Mouse (Mus musculus) E14TG2a.4 (cell line): ENCODE results near the gene Ascc1.

ENCODE experiments used
- H3K27me3 ChIP-seq: 2 replicates; pipeline ENCODE4 v1.6.1; 2014; ENCODE audit warnings: low read length, control low read depth; ENCODE audit not compliant: insufficient read depth
- H3K36me3 ChIP-seq: 2 replicates; pipeline ENCODE4 v1.6.1; 2014; ENCODE audit warnings: low read length, control low read depth; ENCODE audit not compliant: insufficient read depth
- H3K4me1 ChIP-seq: replicated peaks from 2 replicates; pipeline ENCODE4 v1.6.1; 2014; ENCODE audit warnings: low read depth, low read length, control low read depth
- H3K4me3 ChIP-seq: replicated peaks from 2 replicates; pipeline ENCODE4 v1.5.1; 2014; ENCODE audit warnings: mild to moderate bottlenecking, low read length
- H3K9me3 ChIP-seq: 2 replicates; pipeline ENCODE4 v1.6.1; 2014; ENCODE audit warnings: low read length, control low read depth
- CTCF ChIP-seq: conservative IDR thresholded peaks from 2 replicates; pipeline ENCODE4 v1.5.1; 2014; ENCODE audit warnings: low read length
- NANOG ChIP-seq: IDR thresholded peaks from 2 replicates; pipeline ENCODE4 v1.6.1; 2014; ENCODE audit warnings: borderline replicate concordance, low read length, mixed read lengths
- POU5F1 ChIP-seq: IDR thresholded peaks from 2 replicates; pipeline ENCODE4 v1.6.1; 2014; ENCODE audit warnings: low read length, borderline replicate concordance

Ascc1 gene

DNA sequence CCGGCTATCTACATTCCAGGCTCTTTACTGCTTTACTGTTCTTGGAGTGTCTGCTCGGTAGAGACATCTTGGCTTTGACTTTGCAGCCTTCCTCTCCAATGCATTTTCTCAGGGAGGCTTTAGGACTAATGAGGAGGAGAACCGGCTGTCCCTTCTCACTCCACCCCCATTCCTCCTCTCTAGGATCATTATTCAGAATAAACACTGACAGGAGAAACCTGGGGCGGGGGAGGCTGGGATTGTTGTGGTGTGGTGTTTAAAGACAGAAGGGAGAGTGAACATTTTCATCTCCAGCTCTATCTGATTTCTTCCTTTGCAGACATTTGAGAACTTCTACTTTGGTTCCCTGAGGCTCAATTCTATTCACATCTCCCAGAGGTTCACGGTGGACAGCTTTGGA is 95.2 kb downstream of the Ascc1 start:
- Histone ChIP-seq H3K36me3 (peaks cover 19% of the 10 kb centered on the region), H3K27me3 (no peaks in the 10 kb centered on the region), H3K9me3 (no peaks in the 10 kb centered on the region), H3K4me1 (no peaks in the 10 kb centered on the region), H3K4me3 (no peak overlapping the region)
- TF ChIP-seq POU5F1 (no peak), NANOG (no peak), CTCF (no peak)

DNA sequence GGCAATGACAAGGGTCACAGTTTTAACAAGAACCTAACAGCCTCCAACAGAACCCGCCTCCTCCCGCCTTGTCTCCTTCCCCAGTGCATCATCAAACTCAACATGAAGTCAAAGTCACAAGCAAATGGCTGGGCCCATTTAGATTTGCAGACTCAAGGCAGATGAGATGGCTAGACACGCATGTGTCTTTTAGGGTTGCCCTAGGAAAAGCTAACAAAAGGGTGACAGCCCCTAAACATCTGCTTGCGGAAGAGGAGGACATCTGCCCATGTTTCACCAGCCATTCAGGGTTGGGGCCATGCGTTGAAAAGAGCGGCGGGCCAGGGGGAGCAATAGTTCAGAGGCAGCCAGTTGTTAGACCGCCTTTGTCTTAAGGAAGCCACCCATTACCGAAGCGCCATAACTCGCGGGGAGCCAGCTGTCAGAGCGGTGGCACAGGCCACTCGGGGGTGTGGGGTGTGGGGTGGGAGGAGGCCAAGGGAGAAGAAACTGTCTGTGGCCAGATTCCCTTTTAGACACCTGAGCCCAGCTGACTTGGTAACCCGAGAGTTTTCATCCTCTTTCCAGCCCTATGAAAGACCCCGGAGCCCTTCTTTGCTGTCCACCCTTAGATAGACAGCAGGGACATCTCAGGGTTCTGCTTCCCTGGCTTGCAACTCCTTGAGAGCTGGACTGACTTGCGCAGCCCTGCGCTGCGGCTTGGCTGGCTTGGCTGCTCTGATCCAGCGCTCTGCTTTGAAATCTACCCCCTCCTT is 103.0 kb downstream of the Ascc1 start:
- Histone ChIP-seq H3K36me3 (no peaks in the 10 kb centered on the region), H3K27me3 (peaks cover 64% of the 10 kb centered on the region), H3K4me3 (peak overlapping the region; percentile 79), H3K4me1 (peaks cover 41% of the 10 kb centered on the region), H3K9me3 (no peaks in the 10 kb centered on the region)
- TF ChIP-seq CTCF (no peak), NANOG (no peak), POU5F1 (no peak)

DNA sequence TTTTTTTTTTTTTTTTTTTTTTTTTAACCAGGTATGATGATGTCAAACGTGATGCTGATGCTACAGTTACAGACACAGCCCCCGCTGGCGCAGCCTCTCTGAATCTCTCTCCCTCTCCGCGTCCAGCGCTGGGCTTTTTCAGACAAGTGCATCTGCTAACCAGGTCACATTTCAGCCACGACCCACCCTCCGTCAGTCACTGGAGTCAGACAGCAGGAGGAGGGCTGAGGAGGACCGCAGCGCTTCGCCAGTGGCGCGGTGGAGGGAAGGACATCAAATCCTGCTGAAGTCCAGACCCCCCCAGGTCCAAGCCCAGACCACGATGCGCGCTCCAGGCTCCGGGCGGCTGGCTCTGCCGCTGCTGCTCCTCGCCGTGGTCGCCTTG is 103.5 kb downstream of the Ascc1 start, which contains the start of gene Spock2:
Gene Spock2, plus strand, starts transcription at position 74 of the 385 bp plus-strand sequence.
- peaks cover 41% of the 10 kb centered on the region for H3K4me1 ChIP-seq
- no peaks in the 10 kb centered on the region for H3K36me3 ChIP-seq
- H3K4me3 ChIP-seq = peak within 1 kb of the TSS; percentile 79
- TF ChIP-seq POU5F1 = no peak
- peaks cover 69% of the 10 kb centered on the region for H3K27me3 ChIP-seq
- H3K9me3 ChIP-seq = no peaks in the 10 kb centered on the region

DNA sequence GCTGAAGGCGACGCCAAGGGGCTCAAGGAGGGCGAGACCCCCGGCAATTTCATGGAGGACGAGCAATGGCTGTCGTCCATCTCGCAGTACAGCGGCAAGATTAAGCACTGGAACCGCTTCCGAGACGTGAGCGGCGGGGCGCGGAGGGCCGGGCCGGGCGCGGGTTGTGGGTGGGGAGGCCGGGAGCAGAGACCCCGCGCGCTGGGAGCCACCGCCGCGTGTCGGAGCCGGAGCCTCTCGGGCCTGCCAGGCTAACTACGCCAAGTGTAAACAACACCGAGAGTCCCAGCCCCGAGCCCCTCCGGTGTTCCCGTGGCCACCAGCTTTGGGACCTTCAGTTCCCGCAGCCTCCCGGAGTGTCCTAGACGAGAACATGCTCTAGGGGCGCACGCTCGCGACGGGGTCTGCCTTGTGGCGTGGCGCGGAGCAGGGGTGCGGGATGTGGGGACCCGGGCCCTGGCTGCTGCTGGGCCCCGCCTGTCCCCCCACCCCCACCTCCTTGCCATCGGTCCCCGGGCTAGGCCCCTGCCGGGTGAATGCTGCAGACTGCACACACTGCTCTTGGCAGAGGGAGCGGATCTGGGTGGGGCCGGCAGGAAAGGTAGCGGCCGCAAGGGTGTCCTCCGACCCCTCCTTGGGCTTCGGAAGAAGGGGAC is 104.1 kb downstream of the Ascc1 start:
- H3K4me1 ChIP-seq = peaks cover 41% of the 10 kb centered on the region
- no peak for TF ChIP-seq NANOG
- no peaks in the 10 kb centered on the region for H3K36me3 ChIP-seq
- H3K27me3 ChIP-seq = peaks cover 74% of the 10 kb centered on the region
- H3K9me3 ChIP-seq = no peaks in the 10 kb centered on the region
- H3K4me3 ChIP-seq = peak overlapping the region; percentile 79

DNA sequence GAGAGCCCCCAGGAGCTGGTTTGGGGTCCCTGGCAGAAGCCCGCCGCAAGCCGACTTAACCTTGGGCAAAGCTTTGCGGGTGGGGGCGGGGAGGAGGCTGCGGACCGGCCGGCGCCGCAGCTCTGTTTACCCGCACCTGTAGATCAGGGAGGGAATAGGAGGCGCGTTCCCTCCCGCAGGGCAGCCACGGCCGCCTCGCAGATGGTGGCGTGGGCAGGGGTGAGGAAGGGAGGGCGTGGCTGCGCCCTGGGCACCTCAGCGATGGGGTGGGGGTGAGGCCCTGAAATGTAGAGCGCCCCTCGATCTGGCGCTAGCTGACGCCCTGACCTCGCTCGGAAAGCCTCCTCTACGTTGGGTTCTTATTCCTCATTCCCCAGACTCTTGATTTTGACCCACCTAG is 104.8 kb downstream of the Ascc1 start:
- peak overlapping the region; percentile 79 for H3K4me3 ChIP-seq
- H3K4me1 ChIP-seq = peaks cover 41% of the 10 kb centered on the region
- TF ChIP-seq NANOG (no peak), CTCF (no peak), POU5F1 (no peak)
- peaks cover 78% of the 10 kb centered on the region for H3K27me3 ChIP-seq
- no peaks in the 10 kb centered on the region for H3K9me3 ChIP-seq
- H3K36me3 ChIP-seq = no peaks in the 10 kb centered on the region

DNA sequence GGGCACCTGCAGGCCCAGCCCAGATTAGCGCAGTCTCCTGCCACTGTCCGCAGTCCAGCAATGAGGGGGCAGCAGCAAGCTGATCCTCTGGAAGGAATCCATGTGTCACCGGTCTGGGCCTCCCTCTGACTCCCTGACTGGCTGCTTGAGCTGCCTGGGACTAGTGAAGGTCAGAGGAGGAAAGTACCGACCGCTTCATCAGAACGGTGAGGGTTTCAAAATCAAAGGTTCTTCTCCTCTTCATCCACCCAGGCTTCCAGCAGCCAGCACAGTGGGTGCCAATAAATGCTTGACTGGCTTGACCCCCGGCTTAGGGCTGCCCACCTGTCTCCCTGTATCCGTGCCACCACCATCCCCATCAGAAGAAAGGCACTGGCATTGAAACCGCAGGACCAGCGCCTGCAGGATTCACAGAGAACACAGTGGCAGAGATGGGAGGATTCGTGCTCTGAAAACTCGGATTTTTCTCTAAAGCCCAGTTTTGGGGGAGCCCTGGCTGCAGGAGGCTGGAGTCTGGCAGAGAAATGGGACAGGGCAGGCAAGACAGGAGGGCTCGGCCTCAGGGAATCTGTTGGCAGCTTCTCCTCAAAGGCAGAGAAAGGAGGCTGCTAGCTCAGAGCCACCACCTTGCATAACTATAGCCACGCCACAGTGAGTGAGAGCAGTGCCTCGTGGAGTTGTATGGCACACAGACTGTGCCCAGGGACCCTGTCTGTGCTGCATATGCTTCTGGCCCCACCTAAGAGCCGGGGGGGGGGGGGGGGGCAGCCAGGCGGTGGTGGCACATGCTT is 105.9 kb downstream of the Ascc1 start:
- H3K4me3 ChIP-seq = 0 out of 2 replicates have a peak overlapping the region, but pooled peaks have one; percentile 13
- H3K27me3 ChIP-seq = peaks cover 85% of the 10 kb centered on the region
- no peak for TF ChIP-seq NANOG
- no peak for TF ChIP-seq POU5F1
- no peak for TF ChIP-seq CTCF
- H3K36me3 ChIP-seq = no peaks in the 10 kb centered on the region
- peaks cover 41% of the 10 kb centered on the region for H3K4me1 ChIP-seq
- no peaks in the 10 kb centered on the region for H3K9me3 ChIP-seq

DNA sequence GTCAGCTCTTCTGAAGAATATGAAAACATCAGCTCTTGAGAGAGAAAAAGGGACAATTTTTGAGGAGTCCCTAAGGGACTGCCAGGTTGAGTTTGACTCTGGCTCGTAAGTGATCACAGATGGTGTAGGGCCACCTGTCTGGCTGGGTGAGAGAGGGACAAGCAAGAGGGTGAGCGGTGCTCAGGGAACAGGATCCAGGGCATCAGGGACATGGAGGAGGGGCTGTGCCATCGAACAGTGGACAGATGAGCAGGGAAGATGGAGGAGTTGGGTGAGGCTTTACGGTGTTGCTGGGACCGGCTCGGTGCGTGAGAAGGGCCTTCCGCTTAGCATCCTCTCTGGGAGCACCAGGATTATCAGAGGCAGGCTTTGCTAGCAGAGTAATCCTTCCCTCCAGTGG is 106.7 kb downstream of the Ascc1 start:
- no peaks in the 10 kb centered on the region for H3K9me3 ChIP-seq
- H3K4me3 ChIP-seq = no peak overlapping the region
- no peaks in the 10 kb centered on the region for H3K36me3 ChIP-seq
- peaks cover 41% of the 10 kb centered on the region for H3K4me1 ChIP-seq
- H3K27me3 ChIP-seq = peaks cover 84% of the 10 kb centered on the region
- TF ChIP-seq POU5F1 (no peak), NANOG (no peak), CTCF (no peak)

DNA sequence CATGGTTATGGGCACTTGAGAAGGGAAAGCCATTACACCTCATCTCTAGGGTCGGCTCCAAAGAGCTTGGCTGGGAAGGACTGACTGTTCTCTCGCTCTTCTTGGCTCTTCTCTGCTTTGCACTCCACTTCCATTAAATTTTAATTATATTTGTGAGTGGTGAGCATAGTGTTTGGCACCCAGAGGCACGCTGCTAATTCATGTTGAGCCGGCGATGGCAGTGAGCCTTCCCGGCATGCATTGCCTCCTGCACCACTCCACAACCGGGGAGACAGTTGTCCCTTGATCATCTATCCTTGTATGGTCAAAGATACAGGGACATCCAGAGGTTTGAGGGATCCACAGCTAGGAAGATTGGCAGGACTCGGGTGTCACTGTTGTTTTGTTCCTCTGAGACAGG is 107.4 kb downstream of the Ascc1 start:
- Histone ChIP-seq H3K36me3 (no peaks in the 10 kb centered on the region), H3K4me1 (peaks cover 39% of the 10 kb centered on the region), H3K9me3 (no peaks in the 10 kb centered on the region), H3K4me3 (no peak overlapping the region), H3K27me3 (peaks cover 78% of the 10 kb centered on the region)
- TF ChIP-seq CTCF (no peak), NANOG (no peak), POU5F1 (no peak)
